Mouse (Mus musculus) right cerebral cortex, postnatal 10 days (tissue): ENCODE data around the gene Sh2d4b.

Experiments
- DNase-seq, 2 experiments: peaks; one replicate each; pipeline ENCODE4 v3.0.0; 2021; ENCODE audit warnings: low spot score in 2 of 2

The Sh2d4b gene

DNA sequence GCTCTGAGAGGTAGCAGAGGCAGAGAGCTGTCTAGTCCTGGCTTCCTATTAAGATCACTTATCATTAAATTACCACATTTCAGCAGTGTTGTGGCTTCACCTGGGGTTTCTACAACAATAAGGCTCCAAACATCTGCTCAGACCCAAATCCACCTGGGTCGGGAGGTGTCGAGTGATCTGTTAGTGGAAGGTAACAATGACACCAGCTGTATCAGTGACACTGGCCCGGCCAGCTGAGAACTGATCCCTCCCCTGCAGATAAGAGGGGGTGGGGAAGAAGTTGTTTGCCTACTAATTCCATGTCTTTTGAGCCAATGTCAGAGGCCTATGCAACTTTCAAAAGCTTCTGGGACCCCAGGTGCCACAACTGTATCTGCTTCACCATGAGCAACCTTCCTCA, at the start of gene Sh2d4b:
TSS of gene Sh2d4b (minus strand) at position 71 of the 400 bp plus-strand sequence.
- no peak for DNase-seq

DNA sequence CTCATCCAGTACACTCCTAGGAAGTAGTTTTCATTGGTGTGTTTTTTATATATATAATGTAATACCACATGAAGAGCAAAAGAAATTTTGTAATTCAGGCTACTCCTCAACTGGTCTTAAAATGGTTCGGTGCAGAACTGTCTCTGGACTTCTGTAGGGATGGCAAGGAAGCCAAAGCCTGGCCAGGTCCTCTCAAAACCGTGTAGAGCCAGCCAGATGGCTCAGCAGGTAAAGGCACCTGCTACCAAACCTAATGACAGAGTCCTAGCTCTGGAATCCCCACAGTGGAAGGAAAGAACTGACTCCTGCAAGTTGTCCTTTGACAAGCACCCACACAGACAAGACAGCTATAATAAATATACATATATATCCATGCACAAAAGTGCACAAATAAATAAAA, 49.4 kb upstream of the Sh2d4b start:
- DNase-seq = no peak

DNA sequence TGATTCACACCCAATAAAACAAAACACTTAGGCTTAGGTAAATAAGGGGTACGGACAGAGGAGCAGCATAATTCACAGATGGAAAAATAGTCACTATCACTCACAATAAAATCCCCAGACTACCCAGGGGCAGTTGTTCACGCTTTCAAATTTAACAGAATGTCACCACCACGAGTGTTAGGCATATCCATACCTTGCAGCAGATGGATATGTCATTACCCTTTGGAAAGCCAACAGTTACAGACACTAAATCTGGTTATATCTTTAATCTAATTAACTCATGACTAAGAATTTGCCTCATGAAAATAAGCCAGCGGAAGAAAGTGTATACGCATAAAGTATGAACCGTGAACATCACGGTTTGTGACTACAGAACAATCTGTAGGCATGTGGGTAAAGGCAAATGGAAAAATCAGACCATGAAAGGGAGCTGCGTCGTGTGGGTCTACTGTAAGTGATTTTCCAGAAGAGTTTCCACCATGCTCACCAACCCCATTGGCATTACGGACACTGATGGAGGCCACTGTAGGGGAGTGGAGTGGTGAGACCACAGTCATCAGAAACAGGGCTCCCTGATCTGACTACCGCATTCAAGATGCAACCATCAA, 45.4 kb upstream of the Sh2d4b start:
- DNase-seq = no peak

GRCm38 (mm10) chr14:40937052-40937451, 44.0 kb upstream of the Sh2d4b start:
- DNase-seq = no peak

GRCm38 (mm10) chr14:40935481-40935880, 42.4 kb upstream of the Sh2d4b start:
- no peak for DNase-seq

DNA sequence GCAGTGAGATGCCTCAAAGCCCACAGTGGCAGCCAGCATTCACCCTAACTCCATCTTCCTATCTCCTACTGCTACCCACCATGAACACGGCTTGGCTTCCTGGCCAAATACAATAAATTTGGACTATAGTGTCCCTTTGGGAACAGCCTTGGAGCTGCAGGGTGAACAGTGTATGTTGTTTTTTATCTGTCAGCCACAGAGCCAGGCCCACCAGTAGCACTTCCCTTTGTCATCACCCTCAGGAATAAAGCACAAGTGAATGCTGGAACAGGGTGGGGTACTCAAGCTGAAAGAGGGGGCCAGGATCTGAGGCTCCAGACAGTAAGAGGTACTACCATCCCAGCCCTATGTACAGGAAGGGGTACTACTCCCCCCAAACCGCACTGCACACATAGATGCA, 42.0 kb upstream of the Sh2d4b start:
- no peak for DNase-seq

GRCm38 (mm10) chr14:40933328-40933727, 40.3 kb upstream of the Sh2d4b start:
- DNase-seq = no peak

DNA sequence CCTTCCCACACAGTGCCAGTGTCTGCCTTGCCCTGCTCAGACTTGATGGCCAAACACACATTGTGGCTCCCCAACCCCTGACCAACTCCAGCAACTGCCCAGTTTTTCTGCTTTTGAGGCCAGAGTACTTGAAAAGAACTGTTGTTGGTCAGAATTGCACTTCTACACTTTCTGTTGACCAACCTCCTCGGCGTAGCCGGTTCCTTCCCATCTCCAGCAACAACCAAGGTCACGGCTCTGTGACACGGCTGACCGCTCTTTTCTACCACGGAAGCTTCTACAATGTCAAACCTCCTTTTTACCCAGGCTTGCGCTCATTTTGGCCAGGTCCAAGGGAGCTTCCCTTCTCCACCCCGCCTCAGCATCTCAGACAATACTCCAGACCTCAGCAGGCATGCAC, 39.2 kb upstream of the Sh2d4b start:
- DNase-seq = no peak

DNA sequence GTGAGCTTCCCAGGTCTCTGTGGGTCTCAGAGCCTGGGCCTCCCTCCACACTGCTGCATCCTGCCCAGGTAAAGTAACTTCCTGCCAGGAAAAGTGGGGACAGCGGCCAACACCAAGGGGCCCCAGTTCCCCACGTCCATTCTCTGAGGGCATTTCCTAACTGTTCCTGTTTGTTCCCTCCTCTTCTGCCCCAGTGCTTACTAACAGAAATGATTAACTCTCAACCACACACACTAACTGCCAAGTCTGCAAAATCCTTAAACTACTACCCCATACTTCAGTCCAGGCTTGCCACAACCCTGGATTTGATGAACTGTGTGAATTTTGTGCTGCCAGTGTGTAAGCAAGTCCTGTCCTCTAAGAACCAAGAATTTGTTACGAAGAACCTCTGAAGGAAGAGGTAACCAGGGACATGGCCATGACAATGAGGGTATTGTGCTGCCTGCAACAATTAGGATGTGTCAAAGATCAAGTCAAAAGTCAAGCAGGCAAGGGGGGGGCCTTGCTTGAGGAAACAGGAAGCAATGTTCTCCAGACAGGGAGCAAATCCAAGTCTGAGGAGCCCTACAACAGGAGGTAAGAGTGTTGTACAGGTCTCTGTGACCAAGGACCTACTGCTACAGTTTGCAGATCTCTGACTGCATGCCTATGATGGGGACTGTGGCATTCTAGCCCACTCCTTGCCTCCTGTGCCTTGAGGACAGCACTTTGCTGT, 38.2 kb upstream of the Sh2d4b start:
- no peak for DNase-seq

DNA sequence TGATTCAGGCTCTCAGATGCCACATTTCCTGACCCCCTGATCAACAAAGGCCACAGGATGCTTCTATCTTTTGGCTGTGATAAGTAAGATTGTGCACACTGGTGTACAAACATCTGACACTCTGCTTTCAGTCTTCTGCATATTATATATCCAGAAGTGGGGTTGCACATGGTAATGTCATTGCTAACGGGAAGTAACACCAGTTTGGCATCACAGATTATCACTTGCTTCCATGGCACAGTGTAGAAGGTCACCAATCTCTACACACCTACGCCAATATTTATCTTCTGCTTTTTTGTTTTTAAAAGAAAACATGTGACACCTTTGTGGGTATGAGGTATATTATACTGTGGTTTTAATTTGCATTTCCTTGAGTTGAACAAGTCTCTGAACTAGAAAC, 36.9 kb upstream of the Sh2d4b start:
- DNase-seq = no peak

DNA sequence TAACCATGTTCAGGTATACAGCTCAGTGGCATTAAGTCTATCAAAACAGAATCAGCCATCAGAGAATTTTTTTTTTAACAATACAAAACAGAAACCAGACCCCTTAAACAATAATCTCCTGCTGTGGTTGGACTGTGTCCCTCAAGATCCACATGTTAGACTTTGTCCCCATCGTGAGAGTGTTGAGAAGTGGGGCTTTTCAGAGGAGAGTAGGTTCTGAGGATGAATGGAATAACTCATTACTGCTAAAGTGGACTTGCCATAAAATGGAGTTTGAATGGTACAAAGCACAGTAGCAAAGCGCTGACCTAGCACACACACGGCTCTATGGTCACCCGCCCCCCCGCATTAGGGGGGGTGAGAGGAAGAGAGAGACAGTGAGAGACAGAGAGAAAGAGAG, 35.8 kb upstream of the Sh2d4b start:
- DNase-seq = no peak

GRCm38 (mm10) chr14:40927041-40927440, 34.0 kb upstream of the Sh2d4b start:
- no peak for DNase-seq

DNA sequence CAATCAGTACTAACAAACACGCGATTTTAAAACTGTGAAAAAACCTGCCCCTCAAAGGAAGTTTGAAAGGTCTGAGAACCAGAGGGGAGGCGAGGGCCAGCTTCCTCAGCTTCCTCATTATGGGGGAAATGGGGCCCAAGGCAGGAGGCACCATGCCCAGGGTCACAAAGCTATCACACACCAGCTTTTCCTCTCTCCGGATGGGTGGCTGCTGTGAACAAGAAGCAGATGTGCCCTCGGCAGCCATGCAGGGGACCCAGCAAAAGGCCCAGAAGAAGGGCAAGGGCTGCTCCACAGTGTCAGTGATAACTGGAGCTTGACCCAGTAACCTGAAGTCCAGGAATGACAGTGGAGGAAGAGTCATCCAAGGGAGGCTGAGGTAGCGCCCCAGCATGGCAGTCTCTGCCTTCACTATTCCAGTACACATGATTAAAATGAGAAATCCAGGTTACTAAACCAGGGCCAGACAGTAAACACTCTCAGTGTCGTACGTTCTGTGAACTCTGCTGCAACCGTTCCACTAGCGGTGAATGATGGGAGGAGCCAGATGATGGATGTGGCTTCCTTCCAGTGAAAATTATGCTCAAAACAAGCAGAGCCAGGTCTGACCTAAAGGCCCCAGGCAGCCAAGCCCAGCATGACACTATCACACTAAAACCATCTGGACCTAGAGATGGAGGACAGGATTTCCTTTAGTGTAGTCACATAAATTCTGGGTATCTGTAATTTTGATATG, 31.5 kb upstream of the Sh2d4b start:
- DNase-seq = peak in 1 of 2 experiments; percentile 49

GRCm38 (mm10) chr14:40921241-40921640, 28.2 kb upstream of the Sh2d4b start:
- DNase-seq = no peak

GRCm38 (mm10) chr14:40919521-40919920, 26.5 kb upstream of the Sh2d4b start:
- no peak for DNase-seq

DNA sequence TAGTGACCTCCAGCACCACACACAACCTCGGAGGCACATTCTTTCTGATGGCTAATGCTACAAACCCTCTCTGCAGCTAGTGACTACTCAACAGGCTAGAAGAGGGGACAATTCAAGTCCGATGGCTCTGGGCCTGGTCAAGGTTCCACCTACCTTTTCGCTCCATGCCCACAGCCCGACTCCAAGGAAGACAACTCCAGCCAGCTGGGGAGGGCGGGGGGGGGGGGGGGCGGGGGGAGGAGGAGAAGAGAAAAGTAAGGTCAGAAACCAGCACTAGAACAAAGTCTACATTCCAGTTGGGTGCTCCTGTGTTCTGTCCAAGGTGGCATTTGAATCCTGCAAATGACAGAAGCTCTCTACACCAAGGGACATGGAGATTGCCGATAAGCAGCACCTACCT, 25.4 kb upstream of the Sh2d4b start:
- DNase-seq = no peak

- DNase-seq = peak; percentile 87 to 91
These were observed 24.6 kb upstream of the Sh2d4b start for GRCm38 (mm10) chr14:40917632-40918031.

GRCm38 (mm10) chr14:40916667-40917066, 23.6 kb upstream of the Sh2d4b start:
- no peak for DNase-seq

GRCm38 (mm10) chr14:40915838-40916237, 22.8 kb upstream of the Sh2d4b start:
- DNase-seq = no peak

GRCm38 (mm10) chr14:40914701-40915100, 21.6 kb upstream of the Sh2d4b start:
- DNase-seq = no peak

DNA sequence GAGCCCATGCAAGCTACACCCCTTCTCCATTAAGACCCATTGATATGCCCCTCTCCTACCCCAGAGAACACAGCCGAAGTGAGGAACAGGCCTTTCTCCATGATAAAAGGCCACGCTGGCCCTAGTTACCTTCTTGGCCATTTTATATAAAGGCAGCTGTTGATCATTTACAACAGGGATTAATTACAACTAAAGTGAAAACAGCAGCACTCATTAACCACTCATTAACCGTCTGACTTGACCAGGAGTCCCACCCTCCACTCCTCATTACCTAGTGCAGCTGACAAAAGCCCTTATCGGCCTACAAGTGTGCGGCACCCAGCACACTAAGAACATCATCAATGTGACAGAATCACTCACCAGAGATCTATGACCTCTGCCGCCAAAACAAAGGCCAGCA, 20.6 kb upstream of the Sh2d4b start:
- DNase-seq = no peak

- no peak for DNase-seq
These were observed 18.5 kb upstream of the Sh2d4b start for GRCm38 (mm10) chr14:40911529-40911928.

DNA sequence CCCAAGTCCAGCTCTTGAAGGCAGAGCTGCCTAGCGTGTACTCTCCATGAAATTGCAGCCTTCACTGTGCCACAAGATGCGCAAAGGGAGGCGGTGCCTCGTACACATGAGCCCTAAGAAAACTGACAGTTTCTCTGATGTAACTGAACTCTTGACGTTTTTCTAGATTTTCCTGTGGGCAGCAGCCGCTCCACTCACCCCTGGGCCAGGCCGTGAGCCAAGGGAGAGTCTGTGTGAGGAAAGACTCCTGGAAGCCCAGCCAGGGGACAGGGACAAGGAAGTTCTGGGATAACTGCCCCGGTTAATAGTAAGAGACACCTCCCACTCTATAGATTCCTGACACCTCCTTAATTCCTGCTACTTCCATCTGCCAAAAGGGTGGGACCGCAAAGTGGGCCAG, 15.7 kb upstream of the Sh2d4b start:
- DNase-seq = no peak
